Mouse (Mus musculus) cerebellum, adult 11 months (tissue): ENCODE data around the gene Gon4l.
"Not testable (repeated sequence)": the region's sequence is repeated elsewhere in the genome, so short reads cannot be mapped to it uniquely, and the experiment has no call there.

Experiments
- DNase-seq: peaks from one replicate; pipeline ENCODE4 v3.0.0; 2022

Gene Gon4l

DNA sequence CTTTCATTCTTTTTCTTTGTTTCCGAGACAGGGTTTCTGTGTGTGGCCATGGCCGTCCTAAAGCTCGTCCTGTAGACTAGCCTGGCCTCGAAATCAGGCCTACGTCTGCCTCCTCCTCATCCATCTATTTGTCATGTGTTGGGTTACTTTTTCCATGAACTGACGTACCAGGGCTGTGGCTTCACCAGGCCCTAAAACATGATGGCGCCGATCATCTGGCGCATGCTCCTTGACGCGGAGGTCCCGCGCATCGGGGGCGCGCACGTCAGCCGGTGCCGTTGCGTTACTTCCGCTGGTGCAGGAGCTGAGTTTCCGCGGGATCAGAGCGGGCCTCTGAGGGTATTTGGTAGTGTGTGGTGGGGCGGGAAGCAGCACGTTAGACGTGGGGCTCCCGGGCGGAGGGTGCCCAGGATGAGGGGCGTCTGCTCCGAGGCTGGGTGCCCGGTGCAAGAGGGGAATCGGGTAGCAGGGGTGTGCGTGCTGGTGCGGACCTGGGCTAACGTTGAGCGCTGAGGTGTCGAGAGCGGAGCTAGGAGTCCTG lies at the start of gene Gon4l:
Gon4l (plus strand) TSS at position 281 of the 541 bp plus-strand sequence.
- DNase-seq, result peak; percentile 32

DNA sequence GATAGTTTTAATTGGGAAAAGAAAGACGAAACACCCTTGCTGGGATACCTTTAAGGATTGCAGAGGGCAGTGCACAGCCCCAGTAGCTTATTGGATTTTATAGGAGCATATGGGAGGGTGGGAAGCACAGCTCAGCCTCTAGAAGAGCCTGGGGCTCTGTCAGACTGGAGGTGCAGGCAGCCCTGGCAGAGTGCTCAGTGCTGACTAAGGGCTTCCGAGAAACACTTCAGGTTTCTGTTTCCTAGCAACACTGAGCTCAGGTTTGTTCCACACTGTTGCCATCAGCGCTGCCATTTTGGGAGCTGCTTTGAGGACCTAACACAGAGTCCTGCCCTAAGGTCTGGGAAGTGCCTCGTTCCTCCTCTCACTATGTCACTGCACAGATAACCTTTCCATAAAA lies 48.7 kb upstream of the Gon4l start:
- not testable (repeated sequence) for DNase-seq

DNA sequence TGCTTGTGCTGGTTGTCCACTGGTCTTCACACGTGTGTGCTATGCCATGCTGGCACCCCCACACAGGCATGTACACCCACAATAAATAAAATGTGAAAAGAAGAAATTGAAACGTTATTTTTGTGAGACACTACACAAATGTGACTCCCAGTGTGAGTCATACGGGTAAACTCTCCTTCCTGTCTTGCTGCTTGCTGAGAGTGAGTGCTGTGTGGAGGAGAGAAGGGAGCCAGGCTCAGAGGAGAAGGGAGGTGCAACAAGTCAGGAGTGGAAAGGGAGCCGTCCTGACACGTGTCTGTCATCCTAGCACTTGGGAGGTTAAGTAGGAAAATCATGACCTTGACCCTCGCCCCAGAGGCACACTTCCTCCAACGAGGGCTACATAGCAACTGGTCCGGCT lies 48.2 kb upstream of the Gon4l start:
- DNase-seq, result not testable (repeated sequence)

DNA sequence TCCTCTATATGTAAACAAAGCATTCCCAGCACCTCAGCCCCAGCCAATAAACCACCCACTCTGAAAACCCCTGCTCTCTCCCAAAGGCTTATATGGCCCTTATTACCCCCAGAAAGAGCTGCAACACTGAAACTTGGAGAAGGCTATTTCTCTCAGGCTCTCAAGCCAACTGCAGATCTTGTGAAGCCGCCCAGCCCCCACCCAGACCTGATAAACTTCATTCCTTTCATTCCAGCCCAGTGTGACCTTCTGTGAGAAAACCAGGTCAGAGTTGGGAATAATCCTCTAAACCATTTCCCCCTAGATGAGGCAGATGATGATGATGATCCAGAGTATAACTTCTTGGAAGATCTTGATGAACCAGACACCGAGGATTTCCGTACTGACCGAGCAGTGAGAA lies 47.0 kb upstream of the Gon4l start:
- DNase-seq, result not testable (repeated sequence)

DNA sequence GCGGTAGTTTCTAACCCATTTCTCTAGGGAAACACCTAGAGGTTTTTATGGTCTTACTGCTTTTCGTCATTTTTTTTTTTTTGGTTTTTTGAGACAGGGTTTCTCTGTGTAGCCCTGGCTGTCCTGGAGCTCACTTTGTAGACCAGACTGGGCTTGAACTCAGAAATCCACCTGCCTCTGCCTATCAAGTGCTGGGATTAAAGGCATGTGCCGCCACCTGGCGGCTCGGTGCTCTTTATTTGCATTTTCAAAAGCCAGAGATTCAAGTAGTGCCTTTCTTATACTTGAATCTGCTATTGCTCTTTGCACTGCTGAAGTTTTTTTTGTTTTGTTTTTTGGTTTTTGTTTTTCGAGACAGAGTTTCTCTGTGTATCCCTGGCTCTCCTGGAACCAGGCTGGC lies 37.5 kb upstream of the Gon4l start:
- DNase-seq, result not testable (repeated sequence)

DNA sequence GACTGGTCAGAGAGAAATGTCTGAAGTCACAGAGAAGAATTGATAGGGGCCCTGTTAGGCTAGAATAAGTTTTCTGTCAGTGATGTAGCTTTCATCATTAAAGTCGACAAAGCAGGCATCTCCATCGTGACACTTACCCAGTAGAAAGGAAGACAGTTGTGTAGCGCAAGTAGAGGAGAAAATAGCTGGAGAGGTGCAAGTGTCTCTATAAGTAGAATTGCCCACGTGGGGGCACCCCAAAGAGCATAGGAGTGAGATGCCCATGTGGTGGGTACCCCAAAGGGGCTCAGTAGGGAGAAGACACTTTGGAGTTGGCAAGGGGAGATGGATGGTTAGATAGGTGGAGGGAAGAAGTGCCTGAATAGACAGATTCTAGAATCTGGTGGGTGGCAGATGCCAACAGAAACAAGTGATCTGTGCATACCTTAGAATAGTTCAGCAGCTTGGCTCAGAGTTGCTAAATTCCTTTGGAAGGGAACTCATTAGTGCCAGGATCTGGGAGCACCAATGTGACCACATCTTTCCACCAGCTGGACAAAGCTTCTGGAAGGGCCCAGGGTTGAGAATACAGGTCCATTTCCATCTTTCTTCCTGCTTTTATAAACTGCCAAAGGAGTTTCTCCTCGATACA lies 31.0 kb upstream of the Gon4l start:
- no peak for DNase-seq

DNA sequence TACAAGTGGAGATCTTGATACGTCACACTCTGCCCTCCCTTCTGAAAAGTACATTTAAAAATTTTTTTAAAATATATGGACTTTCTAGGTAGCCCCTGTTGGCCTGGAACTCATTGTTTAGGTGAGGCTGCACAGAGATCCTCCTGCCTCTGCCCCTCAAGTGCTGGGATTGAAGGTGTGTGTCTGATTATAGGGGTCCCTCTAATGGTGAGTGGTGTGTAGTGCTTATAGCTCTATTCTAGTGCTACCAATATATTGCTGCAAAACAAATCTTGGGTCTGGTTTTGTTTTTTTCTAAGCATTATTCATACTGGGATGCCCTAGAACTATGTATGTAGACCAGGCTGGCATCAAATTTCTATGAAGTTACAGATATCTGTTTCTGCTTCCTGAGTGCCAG lies 9.3 kb upstream of the Gon4l start:
- no peak for DNase-seq

DNA sequence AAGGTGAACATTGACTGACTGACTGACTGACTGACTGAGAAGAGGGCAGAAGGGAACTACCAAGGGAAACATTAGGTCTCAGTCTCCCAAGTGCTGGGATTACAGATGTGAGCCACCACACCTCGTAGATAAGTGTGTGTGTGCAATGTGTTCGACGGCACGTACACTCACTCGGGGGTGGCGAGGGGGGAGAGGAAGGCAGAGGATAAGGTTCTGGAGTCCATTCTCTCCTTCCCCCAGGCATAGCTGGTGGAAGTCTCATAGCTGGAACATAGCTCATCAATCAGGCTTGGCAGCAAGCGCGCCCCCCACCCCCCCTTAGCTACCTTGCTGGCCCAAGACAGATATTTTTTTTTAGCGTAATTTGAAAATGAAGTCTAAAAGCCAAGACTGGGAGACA lies 7.8 kb upstream of the Gon4l start:
- DNase-seq, result no peak

DNA sequence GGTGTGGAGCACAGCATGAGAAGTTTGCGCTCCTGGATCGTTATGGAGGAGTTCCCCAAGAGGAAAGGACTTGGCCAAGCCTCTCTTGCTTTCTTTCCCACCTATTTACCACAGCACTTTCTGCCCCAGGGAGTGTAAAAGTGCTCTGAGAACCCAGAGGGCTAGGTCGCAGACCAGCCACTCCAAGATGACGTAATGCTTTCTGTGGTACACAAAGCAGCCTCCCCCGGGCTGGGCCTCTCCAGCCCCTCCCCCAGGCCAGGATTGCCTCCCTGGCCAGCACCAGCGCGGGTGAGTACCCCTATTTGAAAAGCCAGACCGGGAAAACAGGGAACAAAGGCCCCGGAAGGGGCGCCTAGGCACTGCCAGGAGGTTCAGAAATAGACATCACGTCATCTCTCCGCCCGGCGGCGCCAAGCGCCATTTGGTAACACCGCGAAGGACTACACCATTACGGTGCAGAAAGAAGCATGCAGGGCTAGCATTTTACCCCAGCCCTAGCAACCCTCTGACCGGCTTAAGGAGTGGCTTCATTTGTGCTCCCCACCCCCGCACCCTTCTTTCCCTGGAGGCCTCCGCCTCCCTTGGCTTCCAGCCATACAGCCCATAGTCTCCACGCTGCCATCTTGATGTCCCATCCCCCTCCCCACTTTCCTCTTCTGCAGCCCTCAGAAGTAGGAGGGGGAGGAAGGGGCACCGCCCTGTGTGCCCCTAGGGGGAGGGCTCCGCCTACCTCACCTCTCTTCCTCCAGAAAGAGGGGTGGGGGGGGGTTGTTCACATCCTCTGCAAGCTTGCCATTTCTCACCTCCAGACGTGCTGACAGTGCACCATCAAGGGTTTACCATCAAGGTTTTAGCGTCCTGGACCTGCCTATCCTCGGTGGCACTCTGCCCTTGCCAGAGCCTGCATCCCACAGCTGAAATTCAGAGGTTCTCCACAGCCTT lies 3.6 kb upstream of the Gon4l start:
- DNase-seq, result peak; percentile 80

DNA sequence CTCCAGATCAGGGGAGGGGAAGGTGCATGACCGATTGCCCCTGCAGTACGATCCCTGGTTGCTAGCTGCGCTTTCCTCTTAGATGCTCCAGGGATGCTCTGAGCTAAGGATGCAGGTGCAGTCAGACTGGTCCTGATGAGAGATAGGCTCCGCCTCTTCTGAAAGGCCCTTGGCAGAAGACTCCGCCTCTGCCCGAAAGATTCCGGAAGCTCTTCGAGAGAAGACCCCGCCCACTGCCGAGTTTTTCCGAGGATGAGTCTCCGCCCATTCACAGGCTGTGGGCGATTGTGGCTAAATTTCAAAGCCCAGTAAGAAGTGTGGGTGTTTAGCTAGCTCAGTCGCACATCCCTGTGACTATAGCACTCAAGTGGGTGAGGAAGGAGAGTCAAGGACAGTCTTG lies 2.6 kb upstream of the Gon4l start:
- DNase-seq, result peak; percentile 70

DNA sequence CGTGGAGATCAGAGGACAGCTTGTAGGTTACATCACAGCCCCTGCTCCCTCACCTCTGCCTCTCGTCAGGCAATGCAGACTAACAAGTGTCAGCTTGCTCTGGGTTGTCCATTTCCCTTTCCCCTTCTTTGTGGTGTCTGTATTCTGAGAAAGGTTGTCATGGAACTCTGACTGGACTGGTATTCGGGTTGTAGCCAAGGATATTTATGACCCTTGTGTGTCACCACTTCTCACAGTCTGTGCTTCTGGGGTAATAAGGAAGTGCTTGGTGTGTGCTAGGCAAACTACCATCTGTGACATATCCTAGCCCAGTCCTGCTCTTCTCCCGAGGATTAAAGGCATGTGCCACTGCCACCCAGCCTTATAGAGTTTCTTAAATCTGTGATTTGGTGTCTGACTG lies 14.1 kb downstream of the Gon4l start:
- no peak for DNase-seq

DNA sequence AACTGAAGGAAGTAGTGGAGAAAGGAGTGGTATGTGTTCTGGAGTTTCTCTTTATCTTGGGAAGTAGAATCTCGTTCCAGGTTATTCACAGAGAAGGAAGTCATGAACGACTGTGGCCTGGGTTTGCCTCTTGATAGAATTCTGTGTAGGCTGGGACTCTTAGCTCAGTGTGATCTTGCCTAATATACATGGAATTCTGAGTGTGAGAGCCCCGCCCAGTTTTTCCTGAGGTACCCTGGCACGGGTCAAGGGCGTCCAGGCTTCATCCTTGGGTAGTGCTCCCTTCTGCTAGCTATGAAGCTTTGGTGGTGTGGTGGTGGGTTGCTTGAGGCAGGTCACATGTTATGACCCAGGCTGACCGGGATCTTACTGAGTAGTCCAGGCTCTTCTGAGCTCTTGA lies 20.8 kb downstream of the Gon4l start:
- DNase-seq, result no peak

DNA sequence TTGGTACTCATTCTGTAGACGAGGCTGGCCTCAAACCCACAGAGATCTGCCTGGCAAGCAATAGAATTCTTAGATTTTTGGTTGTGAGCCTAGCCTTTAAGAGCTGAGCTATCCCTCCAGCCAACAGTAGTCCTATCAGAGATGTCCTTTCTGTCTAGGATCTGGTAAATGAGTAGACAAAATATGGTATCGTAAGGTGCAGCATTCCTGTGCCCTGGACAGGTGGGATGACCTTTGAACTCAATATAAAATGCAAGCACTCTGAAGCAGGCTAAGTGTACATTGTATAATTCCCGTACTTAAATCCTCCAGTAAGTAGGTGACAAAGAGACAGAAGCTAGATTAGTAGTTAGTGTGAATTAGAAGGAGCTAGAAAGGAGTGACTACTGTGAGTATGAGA lies 27.1 kb downstream of the Gon4l start:
- no peak for DNase-seq

DNA sequence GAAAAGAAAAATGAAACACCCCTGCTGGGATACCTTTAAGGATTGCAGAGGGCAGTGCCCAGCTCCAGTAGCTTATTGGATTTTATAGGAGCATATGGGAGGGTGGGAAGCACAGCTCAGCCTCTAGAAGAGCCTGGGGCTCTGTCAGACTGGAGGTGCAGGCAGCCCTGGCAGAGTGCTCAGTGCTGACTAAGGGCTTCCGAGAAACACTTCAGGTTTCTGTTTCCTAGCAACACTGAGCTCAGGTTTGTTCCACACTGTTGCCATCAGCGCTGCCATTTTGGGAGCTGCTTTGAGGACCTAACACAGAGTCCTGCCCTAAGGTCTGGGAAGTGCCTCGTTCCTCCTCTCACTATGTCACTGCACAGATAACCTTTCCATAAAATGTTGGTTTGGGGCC lies 31.7 kb downstream of the Gon4l start:
- not testable (repeated sequence) for DNase-seq

DNA sequence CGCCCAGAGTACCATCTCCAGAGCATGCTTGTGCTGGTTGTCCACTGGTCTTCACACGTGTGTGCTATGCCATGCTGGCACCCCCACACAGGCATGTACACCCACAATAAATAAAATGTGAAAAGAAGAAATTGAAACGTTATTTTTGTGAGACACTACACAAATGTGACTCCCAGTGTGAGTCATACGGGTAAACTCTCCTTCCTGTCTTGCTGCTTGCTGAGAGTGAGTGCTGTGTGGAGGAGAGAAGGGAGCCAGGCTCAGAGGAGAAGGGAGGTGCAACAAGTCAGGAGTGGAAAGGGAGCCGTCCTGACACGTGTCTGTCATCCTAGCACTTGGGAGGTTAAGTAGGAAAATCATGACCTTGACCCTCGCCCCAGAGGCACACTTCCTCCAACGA lies 32.1 kb downstream of the Gon4l start:
- DNase-seq, result not testable (repeated sequence)

DNA sequence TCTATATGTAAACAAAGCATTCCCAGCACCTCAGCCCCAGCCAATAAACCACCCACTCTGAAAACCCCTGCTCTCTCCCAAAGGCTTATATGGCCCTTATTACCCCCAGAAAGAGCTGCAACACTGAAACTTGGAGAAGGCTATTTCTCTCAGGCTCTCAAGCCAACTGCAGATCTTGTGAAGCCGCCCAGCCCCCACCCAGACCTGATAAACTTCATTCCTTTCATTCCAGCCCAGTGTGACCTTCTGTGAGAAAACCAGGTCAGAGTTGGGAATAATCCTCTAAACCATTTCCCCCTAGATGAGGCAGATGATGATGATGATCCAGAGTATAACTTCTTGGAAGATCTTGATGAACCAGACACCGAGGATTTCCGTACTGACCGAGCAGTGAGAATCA lies 33.4 kb downstream of the Gon4l start:
- DNase-seq, result not testable (repeated sequence)

DNA sequence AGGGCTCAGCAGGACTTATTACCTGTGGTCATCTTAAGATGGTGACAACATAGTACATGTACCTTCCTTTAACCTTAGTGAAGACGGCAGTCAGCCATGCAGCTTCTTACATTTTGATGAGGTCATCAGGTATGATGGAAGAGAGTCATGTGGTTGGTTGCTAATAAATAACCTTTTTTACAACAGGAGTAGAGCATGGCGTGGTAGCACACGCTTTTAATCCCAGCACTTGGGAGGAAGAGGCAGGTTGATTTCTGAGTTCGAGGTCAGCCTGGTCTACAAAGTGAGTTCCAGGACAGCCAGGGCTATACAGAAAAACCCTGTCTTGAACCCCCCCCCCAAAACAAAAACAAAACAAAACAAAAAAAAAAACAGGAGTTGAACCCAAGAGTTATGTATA lies 47.5 kb downstream of the Gon4l start:
- DNase-seq, result not testable (repeated sequence)

DNA sequence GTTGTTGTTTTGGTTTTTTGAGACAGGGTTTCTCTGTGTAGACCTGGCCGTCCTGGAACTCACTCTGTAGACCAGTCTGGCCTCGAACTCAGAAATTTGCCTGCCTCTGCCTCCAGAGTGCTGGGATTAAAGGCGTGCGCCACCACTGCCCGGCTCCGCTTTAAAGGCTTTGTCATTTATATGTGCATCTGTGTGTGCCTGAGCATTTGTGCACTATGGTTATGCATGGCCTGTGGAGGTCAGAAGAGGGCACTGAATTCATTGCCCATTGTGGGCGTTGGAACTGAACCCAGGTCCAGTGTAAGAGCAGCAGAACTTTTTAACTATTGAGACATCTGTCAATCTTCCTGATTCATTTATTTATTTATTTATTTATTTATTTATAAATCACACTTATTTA lies 58.0 kb downstream of the Gon4l start:
- not testable (repeated sequence) for DNase-seq

DNA sequence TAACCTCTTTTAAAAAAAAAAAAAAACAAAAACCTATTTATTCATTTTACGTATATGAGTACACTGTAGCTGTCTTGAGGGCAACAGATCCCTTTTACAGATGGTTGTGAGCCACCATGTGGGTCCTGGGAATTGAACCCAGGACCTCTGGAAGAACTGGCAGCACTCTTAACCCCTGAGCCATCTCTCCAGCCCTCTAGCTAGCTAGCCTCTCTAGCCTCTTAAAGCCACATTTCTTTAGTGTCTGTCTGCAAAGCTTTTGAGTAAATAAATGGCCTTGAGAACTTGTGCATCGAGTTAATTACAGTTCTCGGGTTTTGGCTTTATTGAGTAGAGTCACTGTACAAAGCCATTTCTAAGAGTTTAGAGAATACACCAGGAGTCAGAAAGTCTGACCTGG lies 69.8 kb downstream of the Gon4l start:
- no peak for DNase-seq

DNA sequence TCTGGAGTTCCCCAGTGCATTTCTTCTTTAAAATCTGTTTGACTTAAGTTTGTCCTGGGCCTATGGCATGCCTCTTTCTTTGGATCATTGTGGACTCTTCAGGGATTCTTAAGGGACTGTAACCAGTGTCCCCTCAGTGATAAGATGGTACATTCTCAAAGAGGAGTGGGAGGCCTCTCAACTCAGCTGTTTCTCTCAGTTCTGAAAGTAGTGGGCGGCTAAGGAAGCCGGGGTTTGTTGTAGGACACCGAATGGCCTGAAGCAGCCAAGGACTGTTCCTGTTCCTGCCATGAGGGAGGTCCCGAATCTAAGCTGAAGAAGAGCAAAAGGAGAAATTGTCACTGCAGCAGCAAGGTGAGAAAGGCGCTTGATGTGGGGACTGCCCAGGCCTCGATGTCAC lies 70.2 kb downstream of the Gon4l start:
- no peak for DNase-seq

DNA sequence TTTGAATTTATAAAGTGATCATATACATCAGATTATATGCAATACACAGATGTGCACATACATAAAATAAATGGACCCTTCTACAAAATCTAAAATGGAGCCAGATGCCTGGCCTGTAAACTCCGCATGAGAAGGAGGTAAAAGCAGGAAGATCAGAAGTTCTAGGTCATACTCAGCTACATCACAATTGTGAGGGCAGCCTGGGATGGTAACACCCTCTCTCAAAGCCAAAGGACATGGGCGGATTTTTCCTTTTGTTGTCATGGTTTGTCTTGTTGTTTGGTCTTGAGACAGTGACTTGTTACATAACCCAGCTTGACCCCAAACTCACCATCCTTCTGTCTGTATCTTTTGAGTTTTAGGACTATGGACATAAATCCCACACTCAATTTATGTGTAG lies 70.7 kb downstream of the Gon4l start:
- DNase-seq, result no peak

DNA sequence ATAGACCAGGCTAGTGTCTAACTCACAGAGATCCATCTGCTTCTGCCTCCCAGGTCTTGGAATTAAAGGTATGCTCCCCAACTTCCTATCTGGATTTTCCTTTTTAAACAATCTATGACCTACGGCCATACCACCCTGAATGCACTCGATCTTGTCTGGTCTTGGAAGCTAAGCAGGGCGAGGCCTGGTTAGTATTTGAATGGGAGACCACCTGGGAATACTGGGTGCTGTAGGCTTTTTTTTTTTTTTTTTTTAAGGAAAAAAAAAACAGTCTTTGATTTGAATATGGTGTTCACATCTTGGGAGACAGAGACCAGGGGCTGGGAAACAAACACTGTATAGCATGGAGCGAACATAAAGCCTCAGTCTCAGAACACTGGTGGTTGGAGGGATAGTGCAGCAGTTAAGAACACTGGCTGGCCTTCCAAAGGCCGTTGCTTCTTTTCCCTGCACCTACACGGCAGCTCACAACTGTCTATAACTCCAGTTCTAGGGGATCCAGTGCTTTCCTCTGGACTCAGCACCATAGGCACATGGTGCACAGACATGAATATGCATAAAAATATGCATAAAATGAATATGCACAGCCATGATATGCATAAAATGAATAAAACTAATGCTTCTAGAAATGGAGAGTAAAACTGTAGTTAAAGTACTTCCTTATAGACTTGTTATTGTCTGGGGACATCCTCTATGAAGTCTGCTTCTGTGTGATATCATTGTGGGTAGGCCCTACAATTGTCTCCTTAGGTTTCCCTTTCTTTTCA lies 71.5 kb downstream of the Gon4l start:
- no peak for DNase-seq

DNA sequence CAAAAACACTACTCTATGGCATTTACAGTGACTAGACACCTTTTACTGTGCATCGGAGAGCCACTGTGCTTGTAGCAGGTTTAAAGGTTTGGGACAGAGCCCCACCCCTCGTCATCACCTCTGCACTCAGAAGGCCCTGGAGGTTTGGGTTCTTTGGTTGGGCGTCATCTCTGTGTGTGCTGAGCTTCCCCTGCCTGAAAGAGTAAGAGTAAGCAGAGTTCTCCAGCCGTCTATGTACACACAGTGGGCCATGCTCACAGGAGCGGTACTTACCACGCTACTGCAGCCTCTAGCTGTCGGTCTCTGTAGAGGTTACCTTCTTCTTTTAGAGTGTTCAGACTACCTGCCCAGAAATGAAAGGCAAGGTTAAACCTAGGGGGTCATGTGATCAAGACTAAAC lies 77.6 kb downstream of the Gon4l start:
- DNase-seq, result no peak
